29 mouse cellular contexts compared by ENCODE assay signal in the genomic region with DNA sequence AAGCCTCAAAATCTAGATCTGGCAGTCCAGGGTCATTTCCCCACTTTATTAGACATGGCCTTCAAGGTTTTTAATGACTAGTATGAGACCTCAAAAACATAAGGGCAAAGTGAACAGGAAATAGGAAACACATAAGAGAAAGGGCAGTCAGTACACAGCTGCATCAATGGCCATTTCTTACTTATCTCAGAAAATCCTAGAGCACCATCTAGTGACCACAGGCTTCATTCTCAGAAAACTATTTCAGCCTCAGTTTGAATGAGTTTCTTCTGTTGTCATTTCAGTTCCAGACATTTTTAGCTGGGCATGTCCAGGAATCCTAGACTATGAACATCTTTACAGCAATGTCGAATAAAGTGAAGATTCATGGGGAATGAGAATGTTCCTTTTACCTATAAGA.
DNase-seq lines count a peak whose midpoint lies in the region; ATAC-seq lines count a peak whose summit lies in the region.
"Had no signal": no experiment of that assay in that cellular context is flagged by ENCODE, and none has a peak within 500 bp of the region (broad histone marks: within the 10 kb centered on the region; RNA-seq: fewer than 3 reads in every experiment).

No protein-coding gene starts in this region.

- H3K9me3 ChIP-seq in heart, embryonic 12.5 days (replicated peaks): peaks cover 4% of the 10 kb centered on the region; the same call in 1 of the 2 replicates
- H3K9me3 ChIP-seq: embryonic facial prominence, embryonic 12.5 days; G1E; heart, embryonic 10.5 days; hindbrain, embryonic 13.5 days; kidney, embryonic 15.5 days; limb, embryonic 13.5 days; lung, embryonic 15.5 days; midbrain, embryonic 10.5 days had no signal

- H3K27me3 ChIP-seq in heart, embryonic 12.5 days (replicated peaks): no peaks in the 10 kb centered on the region
- H3K27me3 ChIP-seq: CH12.LX; embryonic facial prominence, embryonic 12.5 days; hindbrain, embryonic 13.5 days; kidney, embryonic 15.5 days; limb, embryonic 13.5 days; lung, embryonic 15.5 days; Patski had no signal

- DNase-seq in frontal cortex, postnatal 36 days (ENCODE audit: low spot score in 2 of 2): no peak
- peak; percentile 0 to 1 for DNase-seq in left cerebral cortex, postnatal 14 days (ENCODE audit: low spot score in 2 of 2)
- no peak for DNase-seq in left cerebral cortex, adult 9 months (ENCODE audit: low spot score in 2 of 2)
- DNase-seq in ES-CJ7 (ENCODE audit: low read depth, low spot score): peak; percentile 2
- peak; percentile 11 for DNase-seq in retina, embryonic 14.5 days (ENCODE audit: low spot score)
- DNase-seq: adrenal gland, postnatal 25 days; cerebellum, adult 8-10 months; cerebellum, postnatal 25 days; gastrocnemius, postnatal 25 days; heart, adult 11 months; heart, postnatal 36 days; kidney, postnatal 36 days; layer of hippocampus, postnatal 36 days; thymus, adult 2 months; thymus, postnatal 36 days had no signal

- H3K4me3 ChIP-seq in heart, embryonic 12.5 days: no peak overlapping the region
- H3K4me3 ChIP-seq: embryonic facial prominence, embryonic 12.5 days; heart, embryonic 10.5 days; hindbrain, embryonic 13.5 days; kidney, embryonic 15.5 days; limb, embryonic 13.5 days; lung, embryonic 15.5 days; midbrain, embryonic 10.5 days had no signal

- 0 out of 2 replicates have a peak, but pooled peaks have one; percentile 38 for ATAC-seq in frontal cortex, adult (ENCODE audit: low TSS enrichment)
- ATAC-seq in heart, embryonic 12.5 days (ENCODE audit: insufficient number of reproducible peaks, low FRiP score): no peak
- ATAC-seq: intestine, postnatal 0 days; Patski had no signal

- H3K4me2 ChIP-seq in heart, embryonic 12.5 days: no peak overlapping the region
- H3K4me2 ChIP-seq: embryonic facial prominence, embryonic 12.5 days; hindbrain, embryonic 13.5 days; kidney, embryonic 15.5 days; limb, embryonic 13.5 days; liver, embryonic 11.5 days; lung, embryonic 15.5 days had no signal

- intact Hi-C loops in left cerebral cortex, postnatal 14 days (cut with DNase I): no loop called here

- no peaks in the 10 kb centered on the region for H3K36me3 ChIP-seq in heart, embryonic 12.5 days
- H3K36me3 ChIP-seq: embryonic facial prominence, embryonic 12.5 days; G1E; heart, embryonic 10.5 days; hindbrain, embryonic 13.5 days; kidney, embryonic 15.5 days; limb, embryonic 13.5 days; lung, embryonic 15.5 days; midbrain, embryonic 10.5 days had no signal

- H3K27ac ChIP-seq in heart, embryonic 12.5 days (ENCODE audit: poor library complexity, severe bottlenecking): no peak overlapping the region
- H3K27ac ChIP-seq: embryonic facial prominence, embryonic 12.5 days; heart, embryonic 10.5 days; hindbrain, embryonic 13.5 days; kidney, embryonic 15.5 days; limb, embryonic 13.5 days; lung, embryonic 15.5 days; midbrain, embryonic 10.5 days had no signal

- no peaks in the 10 kb centered on the region for H3K4me1 ChIP-seq in heart, embryonic 12.5 days (replicated peaks)
- H3K4me1 ChIP-seq: embryonic facial prominence, embryonic 12.5 days; heart, embryonic 10.5 days; hindbrain, embryonic 13.5 days; kidney, embryonic 15.5 days; limb, embryonic 13.5 days; lung, embryonic 15.5 days; midbrain, embryonic 10.5 days had no signal

- 35% methylated on average over 1 of the region's 1 CpGs for WGBS in heart, embryonic 12.5 days

- no peak overlapping the region for H3K9ac ChIP-seq in heart, embryonic 12.5 days
- H3K9ac ChIP-seq: embryonic facial prominence, embryonic 12.5 days; hindbrain, embryonic 13.5 days; kidney, embryonic 15.5 days; limb, embryonic 13.5 days; lung, embryonic 15.5 days had no signal

Comparison
In these comparisons a context has a peak if more than half of its experiments do, and no peak if none do; other contexts are left out.
1. DNase-seq: peak in left cerebral cortex, postnatal 14 days (2 of 2), ES-CJ7 (single experiment) and retina, embryonic 14.5 days (single experiment); none in frontal cortex, postnatal 36 days (0 of 2) and left cerebral cortex, adult 9 months (0 of 2).